Mouse (Mus musculus) kidney, adult 2 months (tissue): Measurements from ENCODE around the gene Dip2c.

ENCODE experiments used
- CTCF ChIP-seq: fragments of 200-500 bp; conservative IDR thresholded peaks from 2 replicates; pipeline ENCODE4 v1.5.1; 2011; ENCODE audit warnings: low read depth, mild to moderate bottlenecking, control low read depth, low read length, moderate library complexity, mixed read lengths; ENCODE audit not compliant: insufficient read depth, insufficient read length
- POLR2A ChIP-seq: fragments of 200-500 bp; IDR thresholded peaks from one replicate; pipeline ENCODE4 v1.6.1; 2011; ENCODE audit warnings: low read depth, low read length, control low read depth

DNA sequence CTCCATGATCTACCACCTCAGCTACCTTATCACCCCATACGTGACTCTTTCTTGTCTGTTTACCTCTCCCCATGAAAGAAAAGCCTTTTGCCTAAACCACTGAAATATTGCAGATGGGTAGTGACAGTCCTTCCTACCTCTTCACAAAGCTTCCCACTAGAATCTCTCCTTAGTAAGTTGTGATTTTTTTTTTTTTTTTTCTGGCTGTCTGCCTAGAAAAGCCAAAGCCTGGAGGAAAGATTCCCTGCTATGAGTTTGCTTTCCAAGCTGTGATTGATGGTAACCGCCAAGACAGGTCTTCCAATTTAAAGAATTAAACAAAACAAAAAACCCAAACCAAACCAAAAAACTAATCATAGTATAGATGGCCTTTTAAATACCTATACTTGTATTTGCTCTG lies 85.1 kb downstream of the Dip2c start:
- TF ChIP-seq CTCF, result no peak
- no peak for TF ChIP-seq POLR2A
